Mouse (Mus musculus): ENCODE measurements at regions not wholly inside any gene's neighbourhood (a gene's known extent, or its start where the extent isn't known, plus 50 kb on each side); places are given as distances from the start of the nearest gene placed in this dataset.
A peak's percentile ranks its signal among the peaks of the same experiment; 100 is the strongest.

DNA sequence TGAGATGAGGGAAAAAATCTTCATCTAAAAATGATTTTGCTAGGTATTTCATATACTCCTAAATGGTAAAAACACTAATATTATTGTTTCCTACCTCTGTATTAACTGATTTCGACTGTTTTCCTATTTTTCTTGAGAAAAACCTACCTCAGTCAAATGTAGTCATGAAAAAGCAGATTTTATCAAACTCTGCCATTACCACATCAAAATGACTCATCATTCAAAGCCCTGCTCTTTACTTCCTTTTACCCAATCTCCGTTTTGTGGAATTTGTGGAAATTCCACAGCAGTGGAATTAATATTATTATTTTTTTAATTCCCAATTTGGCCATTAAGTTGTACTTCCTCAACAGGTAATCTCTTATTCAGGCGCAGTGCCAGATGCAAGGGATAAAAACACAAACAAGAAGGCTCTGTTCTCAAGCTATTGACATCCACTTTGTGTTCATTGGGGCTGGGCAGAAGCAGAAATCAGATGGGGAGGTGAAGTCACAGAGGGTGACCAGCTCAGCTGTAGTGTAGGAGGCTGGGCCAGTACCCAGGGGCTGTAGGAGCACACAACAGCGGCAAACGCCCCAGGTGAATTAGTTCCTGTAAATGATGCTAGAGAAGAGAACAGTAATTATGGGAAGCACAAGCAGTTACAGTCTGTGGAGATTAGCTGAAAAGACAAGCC is 138.2 kb upstream of the Mocs2 start:
- DNase-seq (ENCODE audit: low read depth, low spot score), result no peak

- no peak for DNase-seq (ENCODE audit: low read depth, low spot score)
Observed at GRCm38 (mm10) chr13:114680379-114680733, 137.7 kb upstream of the Mocs2 start.

- DNase-seq (ENCODE audit: low read depth, low spot score), result no peak
Observed at GRCm38 (mm10) chr13:114681196-114681595, 136.8 kb upstream of the Mocs2 start.

GRCm38 (mm10) chr13:114681887-114682286 is 136.1 kb upstream of the Mocs2 start:
- no peak for DNase-seq (ENCODE audit: low read depth, low spot score)

DNA sequence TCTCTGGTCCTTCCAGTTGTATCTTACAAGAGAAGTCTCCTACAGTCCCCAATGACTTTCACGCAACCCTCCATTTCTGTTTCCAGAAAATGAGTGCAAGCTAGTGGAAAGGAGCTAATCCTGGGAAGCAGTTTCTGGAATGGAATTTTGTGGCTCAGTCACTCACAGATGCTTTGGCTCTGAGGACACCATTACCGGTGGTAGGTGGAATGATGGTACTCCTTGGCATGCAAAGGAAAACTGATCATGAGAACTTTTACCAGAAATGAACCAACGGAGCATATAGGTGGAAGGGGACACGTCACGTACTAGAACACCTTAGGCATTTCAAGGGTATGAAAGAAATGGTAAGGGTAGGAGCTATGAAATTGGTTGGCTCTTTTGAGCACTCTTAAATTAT is 135.1 kb upstream of the Mocs2 start:
- no peak for DNase-seq (ENCODE audit: low read depth, low spot score)

DNA sequence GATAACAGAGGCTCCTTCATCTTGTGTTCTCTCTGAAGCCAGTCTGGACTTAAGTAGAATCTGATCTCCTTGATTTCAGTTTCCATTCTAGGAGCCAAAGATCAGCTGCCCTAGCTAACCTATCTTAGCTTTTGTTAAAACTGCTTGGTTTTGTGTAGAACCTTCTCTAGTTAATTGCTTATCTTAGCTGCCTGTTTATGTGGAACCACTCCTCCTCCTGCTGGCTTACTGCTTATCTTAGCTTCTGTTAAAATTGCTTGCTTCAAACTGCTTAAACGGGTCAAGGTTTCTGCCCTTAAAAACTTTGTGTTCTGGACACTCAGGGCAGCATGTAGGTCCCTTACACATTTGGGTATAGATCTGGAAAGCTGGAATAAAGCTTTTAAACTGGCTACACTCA is 133.7 kb upstream of the Mocs2 start:
- no peak for DNase-seq (ENCODE audit: low read depth, low spot score)

DNA sequence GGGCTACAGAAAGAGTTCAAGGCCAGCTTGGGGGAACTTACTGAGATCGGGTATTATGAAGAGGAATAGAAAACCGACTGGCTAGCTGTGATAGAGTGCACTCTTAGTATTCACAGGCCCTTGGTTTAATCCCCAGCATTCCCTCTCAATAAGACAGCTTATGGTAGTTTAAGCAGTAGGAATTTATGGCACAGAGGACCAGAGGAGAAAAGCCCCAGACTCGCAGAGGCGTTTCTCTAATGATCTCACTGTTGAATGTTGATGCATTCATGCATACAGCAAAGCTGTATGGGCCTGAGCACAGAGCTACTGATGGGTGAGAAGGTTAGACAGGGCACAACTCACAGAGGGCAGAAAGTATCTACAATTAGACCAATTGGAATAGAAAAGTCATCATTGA is 132.7 kb upstream of the Mocs2 start:
- DNase-seq (ENCODE audit: low read depth, low spot score), result no peak

GRCm38 (mm10) chr13:114712601-114713000 is 105.4 kb upstream of the Mocs2 start:
- no peak for DNase-seq (ENCODE audit: low read depth, low spot score)

DNA sequence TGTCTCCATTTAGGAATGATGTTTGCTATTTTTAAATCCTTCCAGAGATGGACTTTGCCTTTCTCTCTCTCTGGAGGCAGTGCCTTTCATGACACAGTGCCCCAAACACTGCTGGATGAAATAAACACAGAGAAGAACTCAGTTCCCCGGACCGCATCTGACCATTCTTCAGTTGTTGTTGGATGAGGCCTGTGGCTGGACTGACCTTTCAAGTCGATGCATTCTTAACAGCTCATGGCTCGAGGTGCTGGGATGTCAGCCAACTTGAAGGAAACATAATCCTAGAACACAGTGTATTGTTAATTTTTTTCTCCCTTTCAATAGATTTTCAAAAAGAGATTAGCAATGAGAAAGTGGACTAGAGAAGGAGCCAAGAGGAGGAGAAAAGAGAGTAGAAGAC is 98.3 kb upstream of the Mocs2 start:
- no peak for DNase-seq (ENCODE audit: low read depth, low spot score)

DNA sequence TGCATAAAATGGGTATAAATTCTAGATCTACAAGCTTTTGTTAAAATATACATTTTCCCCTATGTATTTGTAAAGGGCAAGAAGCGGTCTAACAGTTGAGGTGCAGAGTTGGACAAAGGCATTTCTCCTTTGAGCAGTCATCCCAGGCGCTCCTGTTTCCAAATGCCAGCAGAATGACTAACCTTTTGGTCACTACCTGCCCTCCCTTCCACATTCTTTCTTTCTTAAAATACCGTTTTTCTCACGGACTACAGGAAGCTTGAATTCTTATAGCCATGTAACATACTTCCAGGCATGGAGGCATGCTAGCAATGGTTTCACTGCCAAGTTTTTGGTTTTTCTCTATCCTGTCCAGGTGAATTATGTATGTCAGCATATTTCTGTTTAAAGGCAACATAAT is 91.2 kb upstream of the Mocs2 start:
- DNase-seq (ENCODE audit: low read depth, low spot score), result no peak

- DNase-seq (ENCODE audit: low read depth, low spot score), result no peak
Observed at GRCm38 (mm10) chr13:114735066-114735465, 83.0 kb upstream of the Mocs2 start.

- DNase-seq (ENCODE audit: low read depth, low spot score), result no peak
Observed at GRCm38 (mm10) chr13:114736066-114736465, 82.0 kb upstream of the Mocs2 start.

GRCm38 (mm10) chr13:114742534-114742933 is 75.5 kb upstream of the Mocs2 start:
- no peak for DNase-seq (ENCODE audit: low read depth, low spot score)

GRCm38 (mm10) chr13:114745814-114746213 is 72.2 kb upstream of the Mocs2 start:
- no peak for DNase-seq (ENCODE audit: low read depth, low spot score)

GRCm38 (mm10) chr13:114757459-114757858 is 60.6 kb upstream of the Mocs2 start:
- peak; percentile 3 for DNase-seq (ENCODE audit: low read depth, low spot score)

DNA sequence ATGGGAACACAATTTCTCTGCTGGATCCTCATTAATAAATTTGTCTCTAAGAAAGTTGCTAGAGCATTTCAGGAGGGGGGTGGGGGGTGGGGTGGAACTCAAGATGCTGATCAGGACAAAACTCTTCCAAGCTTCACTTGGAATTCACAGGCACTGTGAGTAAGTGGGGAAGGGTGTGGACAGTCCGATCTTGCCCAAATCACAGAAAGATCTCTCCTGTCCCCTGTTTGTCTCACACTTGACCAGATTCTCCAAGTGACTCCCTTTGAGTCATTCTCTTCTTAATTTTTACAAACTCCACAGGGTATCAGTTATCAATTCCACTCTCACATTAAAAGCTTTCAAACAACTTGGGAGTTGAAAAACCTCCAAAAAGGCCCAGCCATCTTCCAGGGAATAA is 58.1 kb upstream of the Mocs2 start:
- no peak for DNase-seq (ENCODE audit: low read depth, low spot score)

DNA sequence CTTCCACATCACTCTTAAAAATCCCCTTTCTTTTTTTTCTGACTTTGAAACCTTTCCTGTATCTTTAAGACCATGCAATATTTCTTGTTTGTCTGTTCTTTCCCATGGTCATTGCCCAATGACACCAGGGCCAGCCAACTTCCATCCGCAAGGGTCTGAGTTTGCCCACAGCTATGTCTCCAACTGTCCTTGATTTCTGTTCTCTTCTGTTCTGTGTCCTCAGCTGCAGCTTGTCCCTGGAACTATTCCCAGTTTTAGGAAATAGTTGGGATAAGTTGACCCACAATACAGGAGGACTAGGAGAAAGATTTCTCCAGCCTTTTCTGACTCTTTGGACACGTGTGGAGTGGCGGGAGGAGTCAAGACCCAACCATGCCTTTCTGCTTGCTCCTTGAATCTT is 57.1 kb upstream of the Mocs2 start:
- no peak for DNase-seq (ENCODE audit: low read depth, low spot score)
